Mouse (Mus musculus) neural tube, embryonic 11.5 days (tissue): ENCODE results near the gene Wdr38. TPM values are rescaled to one million over a fixed set of nuclear protein-coding genes. Genes with fewer than 3 reads are reported as not detected.

ENCODE experiments used
- ATAC-seq: fragments of 200-750 bp; cut with Nextera tagmentation; 2 replicates; pipeline ENCODE4 v1.8.0; 2017; ENCODE audit warnings: moderate number of reproducible peaks, mild to moderate bottlenecking, moderate TSS enrichment, moderate library complexity; ENCODE audit not compliant: insufficient read depth, low FRiP score, low TSS enrichment
- DNase-seq: peaks from one replicate; pipeline ENCODE4 v3.0.0-alpha.2; 2015; ENCODE audit warnings: low spot score
- H3K27ac ChIP-seq: fragments of 300-500 bp; sonication (generic); 2 replicates; pipeline ENCODE4 v1.5.1; 2014; ENCODE audit warnings: low read depth, mild to moderate bottlenecking, low read length
- H3K27me3 ChIP-seq: fragments of 300-500 bp; sonication (generic); 2 replicates; pipeline ENCODE4 v1.6.1; 2014; ENCODE audit warnings: mild to moderate bottlenecking, low read length, mixed read lengths; ENCODE audit not compliant: control insufficient read depth, insufficient read depth
- H3K36me3 ChIP-seq: fragments of 300-500 bp; sonication (generic); 2 replicates; pipeline ENCODE4 v1.6.1; 2014; ENCODE audit warnings: mild to moderate bottlenecking, low read length, moderate library complexity, mixed read lengths; ENCODE audit not compliant: control insufficient read depth, insufficient read depth
- H3K4me1 ChIP-seq: fragments of 300-500 bp; sonication (generic); 2 replicates; pipeline ENCODE4 v1.6.1; 2014; ENCODE audit warnings: low read length, mixed read lengths; ENCODE audit not compliant: control insufficient read depth, insufficient read depth
- H3K4me2 ChIP-seq: fragments of 300-500 bp; sonication (generic); 2 replicates; pipeline ENCODE4 v1.6.1; 2014; ENCODE audit warnings: low read depth, mild to moderate bottlenecking, moderate library complexity
- H3K4me3 ChIP-seq: fragments of 300-500 bp; sonication (generic); 2 replicates; pipeline ENCODE4 v1.5.1; 2014; ENCODE audit warnings: low read depth, low read length
- H3K9ac ChIP-seq: fragments of 300-500 bp; sonication (generic); 2 replicates; pipeline ENCODE4 v1.6.1; 2014; ENCODE audit warnings: mild to moderate bottlenecking, low read length
- H3K9me3 ChIP-seq: fragments of 300-500 bp; sonication (generic); 2 replicates; pipeline ENCODE4 v1.6.1; 2016; ENCODE audit warnings: low read length; ENCODE audit not compliant: control insufficient read depth
- WGBS: fragments of 180-500 bp; shearing (Covaris S2); extraction: QIAGEN DNeasy Blood & Tissue Kit; methylation state at CpG from one replicate; pipeline ENCODE4 v1.1.7; 2014; 5-methylcytosine and 5-hydroxymethylcytosine counted together
- polyA plus RNA-seq: library from polyadenylated mRNA; unstranded; fragments of >200 nt; fragmentation: Nextera tagmentation; extraction: Ambion mirVana; gene quantifications from 2 replicates; pipeline ENCODE4 v1.2.1, GENCODE M21; 2014

Gene Wdr38
- polyA plus RNA-seq, 1 experiment from 2014 or later: 1.1 TPM

GRCm38 (mm10) chr2:39003106-39003505 lies 5.8 kb downstream of the Wdr38 start:
- no peak for DNase-seq
- H3K9ac ChIP-seq: no peak overlapping the region
- peak overlapping the region; percentile 77; the same call in 1 of the 2 replicates for H3K4me3 ChIP-seq
- ATAC-seq: no peak
- H3K36me3 ChIP-seq: peaks cover 23% of the 10 kb centered on the region
- H3K4me1 ChIP-seq: peaks cover 16% of the 10 kb centered on the region
- H3K27ac ChIP-seq: no peak overlapping the region
- H3K4me2 ChIP-seq: peak overlapping the region; percentile 94
- no peaks in the 10 kb centered on the region for H3K27me3 ChIP-seq
- H3K9me3 ChIP-seq: no peaks in the 10 kb centered on the region
- 62% methylated on average over 8 of the region's 8 CpGs for WGBS

- peak overlapping the region; percentile 94 for H3K4me2 ChIP-seq
- no peak overlapping the region for H3K27ac ChIP-seq
- H3K27me3 ChIP-seq: no peaks in the 10 kb centered on the region
- DNase-seq (no peak), ATAC-seq (no peak)
- WGBS: 73% methylated on average over 5 of the region's 5 CpGs
- H3K36me3 ChIP-seq: peaks cover 23% of the 10 kb centered on the region
- peak overlapping the region; percentile 86 for H3K9ac ChIP-seq
- peaks cover 16% of the 10 kb centered on the region for H3K4me1 ChIP-seq
- H3K9me3 ChIP-seq: no peaks in the 10 kb centered on the region
- peak overlapping the region; percentile 77 for H3K4me3 ChIP-seq
Measured at GRCm38 (mm10) chr2:39003512-39003911, 6.2 kb downstream of the Wdr38 start.

GRCm38 (mm10) chr2:39004372-39004771 lies 7.1 kb downstream of the Wdr38 start:
- Histone ChIP-seq H3K4me3 (peak overlapping the region; percentile 77), H3K27ac (peak overlapping the region; percentile 81; the same call in 1 of the 2 replicates), H3K27me3 (no peaks in the 10 kb centered on the region), H3K36me3 (peaks cover 23% of the 10 kb centered on the region), H3K9me3 (no peaks in the 10 kb centered on the region), H3K4me2 (peak overlapping the region; percentile 94), H3K9ac (peak overlapping the region; percentile 86), H3K4me1 (peaks cover 25% of the 10 kb centered on the region)
- 1% methylated on average over 11 of the region's 11 CpGs for WGBS
- ATAC-seq: no peak; the same call in 1 of the 2 replicates
- peak; percentile 37 for DNase-seq

GRCm38 (mm10) chr2:39004880-39005435 lies 7.7 kb downstream of the Wdr38 start, which contains the start of gene Arpc5l:
Arpc5l (plus strand) TSS chr2:39005348.
- Histone ChIP-seq H3K9me3 (no peaks in the 10 kb centered on the region), H3K36me3 (peaks cover 23% of the 10 kb centered on the region), H3K4me1 (peaks cover 26% of the 10 kb centered on the region), H3K4me3 (peak within 1 kb of the TSS; percentile 77), H3K9ac (peak within 1 kb of the TSS; percentile 86), H3K4me2 (peak within 1 kb of the TSS; percentile 94), H3K27ac (peak within 1 kb of the TSS; percentile 81; the same call in 1 of the 2 replicates), H3K27me3 (no peaks in the 10 kb centered on the region)
- under 1% methylated on average over 58 of the region's 58 CpGs for WGBS
- DNase-seq (peak; percentile 93), ATAC-seq (peak; percentile 85)

- ATAC-seq: no peak
- no peaks in the 10 kb centered on the region for H3K27me3 ChIP-seq
- peaks cover 17% of the 10 kb centered on the region for H3K36me3 ChIP-seq
- DNase-seq: peak; percentile 43
- H3K9ac ChIP-seq: peak within 1 kb of the TSS; percentile 86
- H3K9me3 ChIP-seq: no peaks in the 10 kb centered on the region
- H3K4me3 ChIP-seq: peak within 1 kb of the TSS; percentile 77
- peak within 1 kb of the TSS; percentile 94 for H3K4me2 ChIP-seq
- peaks cover 26% of the 10 kb centered on the region for H3K4me1 ChIP-seq
- peak within 1 kb of the TSS; percentile 81; the same call in 1 of the 2 replicates for H3K27ac ChIP-seq
- WGBS: 15% methylated on average over 15 of the region's 15 CpGs
Measured at GRCm38 (mm10) chr2:39005574-39006079, 8.4 kb downstream of the Wdr38 start, which contains the start of gene Rpl35. Rpl35 (minus strand) TSS chr2:39005624.

- Histone ChIP-seq H3K27ac (no peak overlapping the region), H3K4me1 (peaks cover 26% of the 10 kb centered on the region), H3K36me3 (peaks cover 11% of the 10 kb centered on the region), H3K4me2 (peak overlapping the region; percentile 94), H3K4me3 (no peak overlapping the region), H3K27me3 (no peaks in the 10 kb centered on the region), H3K9me3 (no peaks in the 10 kb centered on the region), H3K9ac (no peak overlapping the region)
- 91% methylated on average over 14 of the region's 14 CpGs for WGBS
- DNase-seq (no peak), ATAC-seq (no peak)
Measured at GRCm38 (mm10) chr2:39006149-39006730, 9.0 kb downstream of the Wdr38 start.

- H3K4me1 ChIP-seq: peaks cover 24% of the 10 kb centered on the region
- WGBS: under 1% methylated on average over 44 of the region's 44 CpGs
Measured at GRCm38 (mm10) chr2:39007865-39008264, 10.6 kb downstream of the Wdr38 start.

GRCm38 (mm10) chr2:39008350-39008851 lies 11.1 kb downstream of the Wdr38 start:
- under 1% methylated on average over 25 of the region's 25 CpGs for WGBS
- Histone ChIP-seq H3K4me1 (peaks cover 19% of the 10 kb centered on the region), H3K9ac (peak overlapping the region; percentile 82), H3K27me3 (no peaks in the 10 kb centered on the region), H3K4me3 (peak overlapping the region; percentile 82), H3K4me2 (peak overlapping the region; percentile 91), H3K9me3 (no peaks in the 10 kb centered on the region), H3K27ac (peak overlapping the region; percentile 90), H3K36me3 (peaks cover 4% of the 10 kb centered on the region; the same call in 1 of the 2 replicates)
- DNase-seq (no peak), ATAC-seq (peak; percentile 26)

More at GRCm38 (mm10) chr2:39007865-39008264, 10.6 kb downstream of the Wdr38 start:
- H3K9me3 ChIP-seq: no peaks in the 10 kb centered on the region
- DNase-seq (peak; percentile 95), ATAC-seq (peak; percentile 87)
- peaks cover 5% of the 10 kb centered on the region; the same call in 1 of the 2 replicates for H3K36me3 ChIP-seq
- peak overlapping the region; percentile 91 for H3K4me2 ChIP-seq
- H3K27ac ChIP-seq: peak overlapping the region; percentile 90
- H3K9ac ChIP-seq: peak overlapping the region; percentile 82
- H3K4me3 ChIP-seq: peak overlapping the region; percentile 82
- no peaks in the 10 kb centered on the region for H3K27me3 ChIP-seq
